Mouse (Mus musculus) C2C12 (cell line): Measurements from ENCODE around the gene Syngr1.

Experiments
- CEBPB ChIP-seq: IDR thresholded peaks from one replicate; pipeline ENCODE4 v1.6.1; 2011; ENCODE audit warnings: low read depth, mild to moderate bottlenecking, control low read depth, moderate library complexity
- CTCF ChIP-seq: IDR thresholded peaks from one replicate; pipeline ENCODE4 v1.5.1; 2011; ENCODE audit not compliant: control insufficient read depth, insufficient read depth, insufficient read length
- MYOD1 ChIP-seq: IDR thresholded peaks from one replicate; pipeline ENCODE4 v1.6.1; 2011; ENCODE audit warnings: low read depth; ENCODE audit not compliant: control insufficient read depth, insufficient read length
- USF1 ChIP-seq: IDR thresholded peaks from one replicate; pipeline ENCODE4 v1.6.1; 2011; ENCODE audit warnings: low read depth, mild to moderate bottlenecking, control low read depth, moderate library complexity

DNA sequence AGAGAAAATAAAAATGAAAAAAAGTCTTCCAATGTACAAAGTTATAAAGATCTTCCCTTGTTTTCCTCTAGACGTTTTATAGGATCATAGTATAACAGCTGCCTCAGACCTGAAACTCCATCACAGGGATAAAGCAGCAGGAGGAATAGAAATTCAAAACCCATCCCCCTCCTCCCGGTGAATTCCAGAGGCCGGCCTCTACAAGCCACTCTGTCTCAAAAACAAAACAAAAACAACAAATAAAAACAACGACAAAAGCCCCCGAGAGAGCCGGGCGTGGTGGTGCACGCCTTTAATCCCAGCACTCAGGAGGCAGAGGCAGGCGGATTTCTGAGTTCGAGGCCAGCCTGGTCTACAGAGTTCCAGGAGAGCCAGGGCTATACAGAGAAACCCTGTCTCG is 979 bp upstream of the Syngr1 start:
- no peak for TF ChIP-seq CTCF
- TF ChIP-seq MYOD1, result no peak
- no peak for TF ChIP-seq CEBPB
- TF ChIP-seq USF1, result no peak
